Mouse (Mus musculus) left cerebral cortex, adult 8-10 months (tissue): ENCODE data around the gene Zfp791. TPM values are rescaled to one million over a fixed set of nuclear protein-coding genes. Genes with fewer than 3 reads are reported as not detected.
"Not testable (repeated sequence)": the region's sequence is repeated elsewhere in the genome, so short reads cannot be mapped to it uniquely, and the experiment has no call there.

Experiments used
- DNase-seq, 2 experiments: peaks; one replicate each; pipeline ENCODE4 v3.0.0; 2022; ENCODE audit warnings: low spot score in 2 of 2
- total RNA-seq, 4 experiments: library from RNA; stranded (reverse); gene quantifications; 2 replicates each; pipeline ENCODE4 v1.2.4; 2022

Gene Zfp791
- total RNA-seq, 4 experiments from 2014 or later, result 6.5 to 10.2 (median 8.2) TPM

GRCm38 (mm10) chr8:85083108-85083813, 39.6 kb downstream of the Zfp791 start, which contains the start of gene Man2b1:
Gene Man2b1, plus strand, starts transcription at chr8:85083270.
- peak; percentile 63 to 89 for DNase-seq

- not testable (repeated sequence) for DNase-seq
Measured at GRCm38 (mm10) chr8:85082169-85082568, 40.7 kb downstream of the Zfp791 start.

- no peak for DNase-seq
Measured at GRCm38 (mm10) chr8:85081216-85081555, 41.7 kb downstream of the Zfp791 start, which contains the start of gene Wdr83. Gene Wdr83, minus strand, starts transcription at chr8:85081306.

GRCm38 (mm10) chr8:85080532-85081215, 42.2 kb downstream of the Zfp791 start, which contains the start of gene Wdr83os:
Gene Wdr83os, plus strand, starts transcription at chr8:85080740.
- DNase-seq, result peak; percentile 39 to 52

- DNase-seq, result no peak
Measured at GRCm38 (mm10) chr8:85080214-85080531, 42.7 kb downstream of the Zfp791 start.

GRCm38 (mm10) chr8:85076993-85077392, 45.9 kb downstream of the Zfp791 start:
- no peak for DNase-seq

- no peak for DNase-seq
Measured at GRCm38 (mm10) chr8:85076001-85076400, 46.9 kb downstream of the Zfp791 start.

GRCm38 (mm10) chr8:85074617-85075016, 48.3 kb downstream of the Zfp791 start:
- no peak for DNase-seq

GRCm38 (mm10) chr8:85074167-85074566, 48.7 kb downstream of the Zfp791 start:
- DNase-seq, result no peak

GRCm38 (mm10) chr8:85073041-85073612, 49.8 kb downstream of the Zfp791 start:
- no peak for DNase-seq

- DNase-seq, result no peak
Measured at GRCm38 (mm10) chr8:85072364-85072929, 50.4 kb downstream of the Zfp791 start.

GRCm38 (mm10) chr8:85071514-85072281, 51.2 kb downstream of the Zfp791 start, which contains the start of gene Dhps:
Gene Dhps, plus strand, starts transcription at chr8:85071757.
- peak; percentile 79 to 91 for DNase-seq

- no peak for DNase-seq
Measured at GRCm38 (mm10) chr8:85071041-85071440, 51.9 kb downstream of the Zfp791 start.

- DNase-seq, result no peak
Measured at GRCm38 (mm10) chr8:85067982-85068381, 54.9 kb downstream of the Zfp791 start, which contains the start of gene Gm5741. Gene Gm5741, minus strand, starts transcription at chr8:85067982.

- DNase-seq, result no peak
Measured at GRCm38 (mm10) chr8:85067155-85067554, 55.7 kb downstream of the Zfp791 start.

GRCm38 (mm10) chr8:85065213-85065612, 57.7 kb downstream of the Zfp791 start:
- no peak for DNase-seq

- DNase-seq, result no peak
Measured at GRCm38 (mm10) chr8:85062603-85063002, 60.3 kb downstream of the Zfp791 start.

- peak; percentile 84 to 91 for DNase-seq
Measured at GRCm38 (mm10) chr8:85059879-85060616, 62.8 kb downstream of the Zfp791 start, which contains the start of gene Fbxw9. Gene Fbxw9, plus strand, starts transcription at chr8:85060055.
